Mouse (Mus musculus): ENCODE measurements at regions not wholly inside any gene's neighbourhood (a gene's known extent, or its start where the extent isn't known, plus 50 kb on each side); places are given as distances from the start of the nearest gene placed in this dataset.

DNA sequence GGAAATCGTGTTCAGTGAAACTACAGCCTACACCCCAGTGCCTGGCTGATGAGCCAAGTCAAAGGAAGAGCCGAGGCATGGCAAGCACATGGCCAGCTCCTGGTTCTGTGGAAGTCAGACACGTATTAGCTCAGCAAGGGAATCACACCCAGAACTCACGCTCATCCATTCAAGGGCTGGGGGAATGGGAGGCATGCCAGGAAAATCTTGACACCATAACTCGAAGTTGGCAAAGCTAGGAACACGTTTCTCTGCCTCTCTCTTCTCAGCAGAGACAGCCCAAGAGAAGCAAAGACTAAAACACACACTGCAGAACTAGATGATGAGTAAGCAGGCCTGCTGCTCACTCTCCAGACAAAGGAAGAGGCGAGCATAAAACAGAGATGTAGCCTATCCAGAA is 53.5 kb upstream of the Ypel5 start:
- no peak for DNase-seq

DNA sequence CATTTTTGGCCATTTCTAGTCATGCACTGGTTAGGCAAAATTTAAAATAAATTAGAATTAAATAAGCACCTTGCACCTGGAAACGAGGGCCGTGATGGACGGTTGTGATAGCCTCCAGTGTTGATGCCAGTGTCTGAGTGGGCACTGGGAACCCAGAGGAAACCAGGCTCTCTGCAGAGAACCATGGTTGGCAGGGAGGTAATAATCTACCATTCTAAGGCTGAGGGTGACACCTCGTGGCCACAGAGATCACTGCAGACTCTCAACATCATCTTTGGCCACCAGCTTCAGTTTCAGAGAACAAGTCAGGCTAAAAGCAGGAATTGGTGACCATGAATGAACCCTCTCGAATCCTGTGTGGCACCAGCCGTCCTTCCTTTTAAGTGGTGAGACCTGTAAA is 54.5 kb upstream of the Ypel5 start:
- DNase-seq: peak; percentile 66

DNA sequence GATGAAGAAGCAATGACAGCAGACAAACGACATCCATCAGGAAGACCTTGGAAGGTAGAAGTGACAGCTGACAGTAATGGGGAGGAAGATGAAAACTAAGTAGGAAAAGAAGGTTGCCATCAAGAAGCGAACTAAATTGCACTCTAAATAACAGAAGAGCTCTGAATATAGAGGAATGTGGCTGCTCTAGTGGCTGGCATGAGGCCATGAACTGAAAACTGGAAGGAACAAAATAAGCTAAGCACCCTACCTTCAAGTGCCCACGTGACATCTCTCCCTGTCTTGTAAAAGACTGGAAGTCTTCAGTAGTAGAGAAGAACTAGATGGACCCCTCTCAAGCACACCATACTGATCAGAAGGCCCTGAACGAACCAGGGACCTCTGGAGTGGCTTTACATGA is 68.0 kb upstream of the Ypel5 start:
- no peak for DNase-seq

DNA sequence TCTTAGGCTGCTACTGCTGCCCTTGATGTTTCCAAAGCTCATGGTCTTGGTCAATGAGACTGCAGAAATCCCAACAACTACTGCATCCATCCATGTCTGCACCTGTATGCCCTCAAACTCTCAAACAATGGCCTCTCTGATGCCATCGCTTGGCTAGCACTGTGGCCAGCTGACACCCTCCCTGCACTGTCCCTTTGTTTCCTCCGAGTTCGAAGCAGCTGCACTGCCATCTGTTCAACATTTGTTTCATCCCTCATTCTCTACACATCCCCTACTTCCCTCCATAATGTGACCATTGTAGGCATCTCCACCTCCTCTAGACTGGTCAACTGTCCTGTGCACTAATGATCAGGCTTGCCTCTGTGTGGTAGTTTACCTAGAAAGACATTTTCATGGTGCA is 75.3 kb upstream of the Ypel5 start:
- DNase-seq: no peak

DNA sequence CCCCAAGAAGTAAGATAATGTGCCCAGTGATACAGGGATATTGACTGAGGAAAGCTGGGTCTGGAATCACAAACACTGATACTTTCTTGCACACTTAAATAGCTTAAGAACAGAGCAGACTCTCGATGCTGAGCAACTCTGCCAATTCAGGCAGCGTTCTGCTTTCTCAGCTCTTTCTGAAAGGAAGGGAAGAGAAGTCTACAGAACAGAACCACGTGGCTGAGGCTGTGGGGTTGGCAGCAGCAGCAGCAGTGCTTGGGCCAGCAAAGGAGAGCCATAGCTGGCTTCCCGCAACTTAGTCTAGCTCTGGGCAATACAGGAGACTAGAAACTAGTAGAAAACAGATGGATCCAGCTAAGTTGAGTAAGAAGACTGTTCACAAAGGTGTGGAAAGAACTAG is 89.8 kb upstream of the Ypel5 start:
- DNase-seq: no peak

DNA sequence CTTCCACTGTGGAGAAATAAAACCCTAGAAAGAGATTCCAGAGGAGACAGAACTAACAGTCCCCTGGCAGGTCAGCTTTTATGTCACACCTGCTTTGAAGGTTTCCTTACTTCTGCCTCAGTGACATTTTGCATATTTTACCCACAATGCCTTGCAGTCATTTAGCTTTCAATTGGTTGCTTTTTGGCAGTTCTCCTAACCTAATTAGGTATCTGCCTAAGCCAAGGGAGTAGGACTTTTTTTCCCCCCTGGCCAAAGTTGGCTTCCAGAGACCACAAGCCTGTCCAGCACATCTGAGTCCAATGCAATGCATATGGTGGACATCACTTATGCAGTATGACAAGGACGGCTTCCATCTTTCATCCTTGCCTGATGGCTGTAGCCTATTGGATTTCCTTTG is 103.2 kb upstream of the Ypel5 start:
- DNase-seq: no peak

DNA sequence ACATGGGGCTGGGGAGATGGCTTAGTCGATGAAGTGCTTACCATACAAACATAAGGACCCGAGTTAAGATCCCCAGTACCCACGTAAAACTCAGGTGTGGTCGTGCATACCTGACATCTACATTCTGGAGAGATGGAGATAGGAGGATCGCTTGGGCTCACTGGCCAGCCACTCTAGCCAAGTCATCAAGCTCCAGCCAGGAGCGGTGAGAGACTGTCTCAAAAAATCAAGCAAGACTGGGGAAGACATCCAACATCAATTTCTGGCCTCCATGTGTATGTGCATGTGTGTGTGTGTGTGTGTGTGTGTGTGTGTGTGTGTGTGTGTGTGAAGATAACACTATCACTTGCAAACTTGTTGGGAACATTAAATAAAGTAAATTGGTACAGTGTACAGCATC is 104.6 kb upstream of the Ypel5 start:
- no peak for DNase-seq

DNA sequence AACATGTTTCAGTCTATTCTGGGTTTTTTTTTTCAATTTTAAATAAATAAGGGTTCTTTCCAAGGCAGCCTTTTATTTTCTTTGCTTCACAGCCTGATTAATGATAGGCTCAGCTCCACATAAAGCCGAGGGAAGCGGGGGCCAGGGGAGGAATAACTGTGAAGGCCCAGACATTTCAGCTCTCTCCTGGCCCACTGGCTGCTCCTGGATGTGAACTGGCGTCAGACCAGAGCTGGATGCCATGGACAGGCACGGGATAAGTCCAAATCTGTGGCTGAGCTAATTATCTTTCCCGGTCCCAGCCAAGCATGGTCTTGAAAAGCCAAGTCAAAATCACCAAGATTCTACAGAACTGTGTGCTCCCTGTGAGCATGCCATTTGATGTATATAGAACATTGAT is 105.1 kb upstream of the Ypel5 start:
- no peak for DNase-seq

DNA sequence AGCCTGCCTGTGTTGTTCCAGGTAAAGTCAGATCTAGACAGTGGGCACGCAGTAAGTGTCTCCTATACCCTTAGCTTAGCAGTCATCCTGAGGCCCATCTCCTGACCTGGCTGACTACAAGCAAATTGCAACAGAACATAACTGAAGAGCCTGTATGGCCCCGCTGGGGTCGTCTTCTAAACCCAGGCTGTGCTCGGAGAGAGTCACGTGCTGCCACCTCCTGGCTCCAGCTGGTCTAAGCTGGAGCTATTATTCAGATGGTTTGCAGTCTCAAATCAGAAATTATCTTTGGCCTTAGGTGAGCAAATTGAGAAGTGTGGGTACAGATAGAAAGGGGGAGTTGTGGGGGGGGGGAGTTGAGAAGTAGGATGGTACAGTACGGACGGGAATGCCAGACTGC is 115.5 kb upstream of the Ypel5 start:
- DNase-seq: peak; percentile 57

DNA sequence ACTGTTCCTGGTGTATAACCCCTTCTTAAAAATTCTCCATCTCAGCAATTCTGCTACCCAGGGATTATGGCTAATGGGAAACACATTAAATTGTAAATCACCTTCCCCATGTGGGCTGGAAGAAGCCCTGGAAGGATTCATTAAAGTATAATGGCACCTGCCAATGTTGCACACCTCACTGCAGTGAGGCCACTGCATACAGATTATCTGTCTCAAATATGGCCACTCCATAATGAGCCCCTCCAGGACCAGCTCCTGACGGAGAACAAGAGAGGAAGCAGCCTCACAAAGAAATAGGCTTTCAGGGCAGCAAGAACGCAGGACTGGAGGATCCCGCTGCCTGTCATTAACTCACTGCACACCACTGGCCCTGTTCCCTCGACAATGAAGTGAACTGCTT is 115.2 kb upstream of the Alk start:
- no peak for DNase-seq

DNA sequence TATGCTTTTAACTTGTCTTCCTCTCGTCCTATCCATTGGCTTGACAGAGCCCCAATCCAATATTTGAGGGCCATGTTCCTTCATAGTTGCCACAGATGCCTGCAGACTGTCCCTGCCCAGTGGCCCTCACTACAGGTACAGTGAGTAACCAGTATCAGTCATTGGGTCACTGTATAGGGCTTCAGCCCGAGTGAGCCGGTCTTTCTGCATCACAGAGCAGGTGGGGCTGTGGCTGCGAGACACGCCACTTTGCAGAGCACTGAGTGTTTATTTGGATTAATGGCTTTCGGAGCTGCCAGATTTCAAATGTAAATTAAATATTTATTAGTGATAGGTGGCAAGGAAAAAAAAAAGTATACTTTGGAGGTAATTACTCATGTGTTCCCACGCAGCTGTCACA is 87.2 kb upstream of the Alk start:
- DNase-seq: no peak

DNA sequence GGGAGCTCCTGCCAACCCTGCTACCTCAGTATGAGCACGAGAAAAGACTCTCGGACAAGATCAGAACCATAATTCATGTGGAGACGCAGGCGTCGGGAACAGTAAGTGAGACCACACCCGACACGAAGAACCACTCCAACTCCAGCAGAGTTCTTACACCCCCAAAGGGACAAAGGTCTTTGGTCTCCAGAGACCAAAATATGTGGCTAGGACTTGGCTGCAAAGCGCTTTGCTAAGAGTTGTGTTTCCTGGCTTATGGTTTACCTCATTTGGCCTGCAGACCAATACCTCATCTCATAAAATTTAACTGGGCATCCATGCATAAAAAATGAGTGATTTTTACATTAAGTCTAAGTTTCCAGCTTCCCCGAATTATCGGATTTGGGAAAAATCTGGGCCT is 85.2 kb upstream of the Alk start:
- DNase-seq: no peak

DNA sequence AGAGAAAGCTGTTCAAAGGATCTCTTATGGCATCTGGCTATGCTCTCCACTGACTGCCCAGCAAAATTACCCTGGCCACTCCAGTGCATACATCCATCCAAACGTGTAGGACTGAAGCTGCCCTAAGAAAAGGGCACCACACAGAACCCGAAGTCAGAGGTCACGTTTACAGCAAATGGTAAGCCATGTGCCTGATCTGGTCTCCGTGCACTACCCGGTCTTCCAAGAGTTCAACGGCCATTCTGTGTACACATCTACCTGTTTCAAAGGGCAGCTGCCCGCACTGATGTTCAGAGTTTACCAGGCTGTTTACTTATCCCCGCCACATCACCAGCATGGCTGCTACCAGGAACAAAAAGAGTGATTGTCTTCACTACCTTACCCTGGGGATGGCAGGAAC is 84.4 kb upstream of the Alk start:
- DNase-seq: no peak

DNA sequence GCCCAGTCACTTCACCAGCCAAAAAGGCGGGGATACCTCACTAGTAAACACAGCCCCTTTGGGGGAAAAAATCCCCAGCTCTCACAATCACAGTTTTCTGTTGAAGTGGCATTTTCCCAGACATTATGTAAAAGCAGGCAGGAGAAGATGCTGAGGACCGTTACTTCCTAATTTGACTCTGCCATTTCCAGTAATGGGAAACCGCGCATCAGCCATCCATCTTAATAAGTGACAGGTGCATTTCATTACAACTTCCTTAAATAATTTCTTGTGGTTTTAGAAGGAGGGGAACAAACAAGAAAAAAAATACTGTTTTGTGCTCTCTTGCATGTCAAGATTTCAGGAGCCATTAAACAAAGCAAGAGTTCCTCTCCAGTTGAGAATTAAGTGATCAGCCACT is 70.2 kb upstream of the Alk start:
- no peak for DNase-seq

DNA sequence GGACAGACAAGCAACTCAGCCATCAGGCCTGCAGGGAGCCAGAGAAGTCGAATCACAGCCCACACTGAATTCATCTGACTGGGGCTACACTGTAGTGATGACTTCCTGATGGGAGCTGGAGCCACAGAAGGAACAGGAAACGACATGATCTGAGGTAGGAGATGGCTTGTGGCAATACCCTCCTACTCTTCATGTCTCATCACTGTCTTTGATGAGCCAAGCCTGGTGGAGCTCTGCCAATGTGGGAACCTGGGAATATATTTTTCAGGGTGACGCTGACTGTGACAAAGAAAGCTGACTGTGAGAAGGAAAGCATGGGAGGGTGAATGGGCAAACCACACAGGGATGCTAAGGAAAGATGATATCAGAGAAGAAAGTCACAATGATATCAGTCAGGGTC is 67.6 kb upstream of the Alk start:
- no peak for DNase-seq

DNA sequence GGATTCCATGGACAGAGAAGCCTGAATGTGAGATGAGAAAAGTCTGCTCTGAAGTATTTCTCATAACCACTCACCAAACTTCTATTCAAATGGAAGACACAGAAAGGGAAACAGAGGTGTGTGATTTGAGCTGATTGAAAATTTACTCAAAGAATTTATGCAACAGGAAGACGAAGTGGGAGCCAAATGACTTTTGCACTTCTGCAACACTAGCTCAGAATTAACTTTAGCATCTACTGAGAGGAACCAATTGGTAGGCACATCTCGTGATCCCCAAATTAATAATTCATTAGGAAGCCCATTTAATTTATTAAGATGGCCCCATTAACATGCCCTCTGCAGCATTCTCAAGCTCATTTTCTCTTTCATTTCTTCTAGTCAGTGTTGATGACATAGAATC is 62.5 kb upstream of the Alk start:
- DNase-seq: no peak

DNA sequence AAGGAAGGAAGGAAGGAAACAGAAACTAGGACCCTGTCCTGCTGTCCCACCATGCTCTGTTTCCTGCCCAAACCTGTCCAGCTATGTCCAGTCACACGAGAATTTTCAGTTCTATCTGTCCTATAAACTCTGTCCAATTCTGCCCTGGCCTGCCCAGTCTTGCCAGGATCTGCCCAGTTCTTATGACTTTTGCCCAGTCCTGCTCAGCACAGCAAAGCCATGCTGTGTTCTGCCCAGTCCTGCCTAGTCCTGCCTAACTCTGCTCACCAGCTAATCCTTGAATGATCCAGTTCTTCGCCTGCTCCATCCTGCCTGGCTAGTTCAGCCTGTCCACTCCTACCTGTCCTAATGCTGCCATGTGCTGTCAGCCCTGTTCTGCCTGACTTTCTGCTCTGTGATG is 57.3 kb upstream of the Alk start:
- DNase-seq: no peak

DNA sequence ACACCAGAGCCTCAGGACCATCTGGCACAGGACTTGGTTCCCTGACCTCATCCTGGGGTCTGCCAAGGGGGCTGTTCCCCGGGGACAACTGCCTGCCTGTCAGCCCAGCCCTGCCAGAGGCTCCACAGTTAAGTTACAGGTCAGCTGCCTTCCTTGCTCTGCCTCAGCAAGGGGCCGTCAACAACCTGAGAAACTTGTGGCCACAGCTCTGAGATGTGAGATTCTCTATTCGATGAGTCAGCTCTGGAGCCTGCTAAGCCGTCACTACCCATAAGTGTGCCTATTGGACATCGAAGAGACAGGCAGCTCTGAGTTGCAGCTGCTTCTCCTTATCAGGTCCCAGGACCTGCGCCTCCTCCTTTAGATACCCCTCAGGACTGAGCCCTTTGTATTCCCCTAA is 54.3 kb upstream of the Alk start:
- peak; percentile 13 for DNase-seq

DNA sequence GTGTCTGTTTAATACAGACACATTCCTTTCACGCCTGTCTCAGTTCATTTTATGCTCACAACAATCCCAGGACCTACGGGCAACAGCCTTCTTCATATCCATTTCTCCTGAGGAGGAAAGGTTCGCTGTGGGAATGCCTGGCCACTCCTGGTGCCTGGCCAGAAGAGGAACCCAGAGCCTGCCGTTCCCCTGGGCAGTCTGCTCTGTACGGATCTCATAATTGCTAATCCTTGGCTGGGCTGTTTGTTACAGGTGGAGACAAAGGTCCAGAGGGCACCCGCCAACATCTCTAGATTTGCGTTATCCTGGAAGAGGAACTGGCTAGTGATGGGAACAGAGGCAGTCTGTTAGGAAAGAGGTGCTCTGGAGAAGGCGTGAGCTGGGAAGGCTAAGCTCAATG is 53.4 kb upstream of the Alk start:
- DNase-seq: no peak
